Mouse (Mus musculus): Measurements from ENCODE around the gene Mif. TPM values are rescaled to one million over a fixed set of nuclear protein-coding genes. Genes with fewer than 3 reads are reported as not detected.
A peak's percentile ranks its signal among the peaks of the same experiment; 100 is the strongest.
"Not testable (repeated sequence)": the region's sequence is repeated elsewhere in the genome, so short reads cannot be mapped to it uniquely, and the experiment has no call there.

The Mif gene
- polyA plus RNA-seq, 1 experiment: 1,146 TPM

DNA sequence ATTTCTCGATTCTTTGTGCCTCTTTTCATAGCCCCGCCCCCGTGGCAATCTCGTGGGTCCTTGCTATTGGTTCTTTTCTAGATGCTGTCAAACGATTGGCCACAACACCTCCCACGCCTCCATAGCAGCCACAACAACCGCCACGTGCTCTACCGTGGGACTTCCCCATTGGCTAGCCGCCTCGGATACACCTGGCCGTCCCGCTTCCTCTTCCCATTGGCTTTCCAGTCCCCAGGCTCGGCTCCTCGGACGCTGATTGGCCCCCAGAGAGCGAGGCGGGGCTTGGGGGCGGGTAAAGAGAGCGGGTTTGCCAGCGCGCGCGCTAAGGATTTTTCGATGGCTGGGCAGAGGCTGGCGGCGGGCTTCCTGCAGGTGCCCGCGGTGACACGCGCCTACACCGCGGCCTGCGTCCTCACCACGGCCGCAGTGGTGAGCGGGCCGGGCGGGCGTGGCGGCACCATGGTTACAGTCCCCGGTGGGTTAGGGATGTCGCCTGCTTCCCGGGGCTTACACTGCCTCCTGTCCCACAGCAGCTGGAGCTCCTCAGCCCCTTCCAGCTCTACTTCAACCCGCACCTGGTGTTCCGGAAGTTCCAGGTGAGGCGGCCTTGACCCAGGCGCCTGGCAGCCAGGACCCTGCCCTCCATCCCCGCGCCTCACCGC is 33.2 kb upstream of the Mif start, which contains the start of gene Derl3:
Gene Derl3, plus strand, starts transcription at position 325 of the 662 bp plus-strand sequence.
- 0 out of 2 replicates have a peak, but pooled peaks cover 1% of the 10 kb centered on the region for H3K4me1 ChIP-seq (ENCODE audit: control insufficient read depth, insufficient read depth, low read length)
- no peak for TF ChIP-seq POLR2A (IDR thresholded peaks at IDR 0.05; ENCODE audit: extremely low read depth, insufficient read depth, low read length)
- no peak for TF ChIP-seq CTCF (IDR thresholded peaks at IDR 0.05; ENCODE audit: extremely low read depth, insufficient read depth, low read length)
- no peak within 1 kb of the TSS for H3K27ac ChIP-seq (ENCODE audit: insufficient read depth, low read length)
- peak within 1 kb of the TSS; percentile 36 for H3K4me3 ChIP-seq (ENCODE audit: insufficient read depth, low read length)

- no peak overlapping the region for H3K4me3 ChIP-seq (ENCODE audit: insufficient read depth, low read length)
- TF ChIP-seq CTCF (IDR thresholded peaks at IDR 0.05; ENCODE audit: extremely low read depth, insufficient read depth, low read length) (no peak), POLR2A (IDR thresholded peaks at IDR 0.05; ENCODE audit: extremely low read depth, insufficient read depth, low read length) (no peak)
- no peak overlapping the region for H3K27ac ChIP-seq (ENCODE audit: insufficient read depth, low read length)
- H3K4me1 ChIP-seq (ENCODE audit: control insufficient read depth, insufficient read depth, low read length): no peaks in the 10 kb centered on the region
Measured at GRCm38 (mm10) chr10:75889406-75890153, 29.5 kb upstream of the Mif start.

- H3K27ac ChIP-seq (ENCODE audit: insufficient read depth, low read length); H3K4me1 ChIP-seq (ENCODE audit: control insufficient read depth, insufficient read depth, low read length); H3K4me3 ChIP-seq (ENCODE audit: insufficient read depth, low read length): not testable (repeated sequence)
Measured at GRCm38 (mm10) chr10:75887504-75887903, 27.5 kb upstream of the Mif start.

GRCm38 (mm10) chr10:75884742-75885141 is 24.7 kb upstream of the Mif start:
- H3K27ac ChIP-seq (ENCODE audit: insufficient read depth, low read length): no peak overlapping the region
- no peak for TF ChIP-seq CTCF (IDR thresholded peaks at IDR 0.05; ENCODE audit: extremely low read depth, insufficient read depth, low read length)
- no peak for TF ChIP-seq POLR2A (IDR thresholded peaks at IDR 0.05; ENCODE audit: extremely low read depth, insufficient read depth, low read length)
- no peaks in the 10 kb centered on the region for H3K4me1 ChIP-seq (ENCODE audit: control insufficient read depth, insufficient read depth, low read length)
- no peak overlapping the region for H3K4me3 ChIP-seq (ENCODE audit: insufficient read depth, low read length)

DNA sequence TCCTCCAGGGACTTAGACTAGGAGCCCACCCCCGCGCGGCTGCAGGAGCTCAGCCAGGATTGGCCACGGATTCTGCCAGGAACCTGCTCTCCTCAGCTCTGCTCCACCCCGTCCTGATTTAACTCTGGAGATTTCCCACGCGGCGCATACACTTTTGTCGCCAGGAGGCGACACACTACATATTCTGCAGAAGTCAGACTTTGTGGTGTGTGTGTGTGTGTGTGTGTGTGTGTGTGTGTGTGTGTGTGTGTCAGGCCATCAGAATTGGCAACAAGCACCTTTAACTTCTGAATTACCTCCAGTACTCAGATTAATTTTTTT is 23.2 kb upstream of the Mif start:
- no peak overlapping the region for H3K4me3 ChIP-seq (ENCODE audit: insufficient read depth, low read length)
- no peak overlapping the region for H3K27ac ChIP-seq (ENCODE audit: insufficient read depth, low read length)
- no peaks in the 10 kb centered on the region for H3K4me1 ChIP-seq (ENCODE audit: control insufficient read depth, insufficient read depth, low read length)
- peak; percentile 46 for TF ChIP-seq CTCF (IDR thresholded peaks at IDR 0.05; ENCODE audit: extremely low read depth, insufficient read depth, low read length)
- TF ChIP-seq POLR2A (IDR thresholded peaks at IDR 0.05; ENCODE audit: extremely low read depth, insufficient read depth, low read length): no peak

DNA sequence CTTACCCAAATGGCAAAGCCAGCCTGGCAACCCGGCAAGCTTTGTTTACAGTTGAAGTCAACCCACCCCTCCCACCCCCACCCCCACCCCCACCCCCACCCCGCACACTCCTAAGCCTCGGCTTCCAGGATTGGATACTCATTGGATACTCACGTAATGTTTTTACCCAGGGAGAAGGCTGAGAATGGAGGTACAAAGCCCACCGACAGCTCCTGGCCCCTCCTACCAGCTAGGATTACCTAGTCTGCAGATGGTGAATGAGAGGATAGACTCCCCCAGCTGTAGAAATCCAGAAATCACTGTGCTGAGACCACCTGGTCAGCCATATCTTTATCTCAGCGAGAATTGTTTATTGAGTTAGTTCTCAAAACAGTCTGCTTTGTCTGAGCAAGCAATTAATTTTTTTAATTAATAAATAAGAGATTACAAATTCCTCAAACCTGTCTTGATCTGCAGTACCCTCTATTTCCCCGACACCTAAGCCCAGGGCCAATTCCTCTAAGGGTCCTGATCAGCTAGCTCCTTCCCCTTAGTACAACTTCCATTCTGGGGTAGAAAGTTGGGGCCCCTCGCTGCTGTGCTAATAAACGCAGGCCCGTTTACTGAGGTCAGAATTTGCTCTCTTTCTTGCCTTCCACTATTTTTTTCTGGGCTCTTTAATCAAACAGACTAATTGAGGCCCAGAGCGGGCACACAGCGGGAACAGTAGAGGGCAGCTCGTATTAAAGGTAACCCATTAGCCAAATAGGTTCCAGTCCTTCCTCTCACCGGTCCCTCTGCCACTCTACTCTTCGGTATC is 22.6 kb upstream of the Mif start:
- TF ChIP-seq POLR2A (IDR thresholded peaks at IDR 0.05; ENCODE audit: extremely low read depth, insufficient read depth, low read length): no peak
- Histone ChIP-seq H3K4me3 (ENCODE audit: insufficient read depth, low read length) (no peak overlapping the region), H3K4me1 (ENCODE audit: control insufficient read depth, insufficient read depth, low read length) (no peaks in the 10 kb centered on the region), H3K27ac (ENCODE audit: insufficient read depth, low read length) (no peak overlapping the region)

DNA sequence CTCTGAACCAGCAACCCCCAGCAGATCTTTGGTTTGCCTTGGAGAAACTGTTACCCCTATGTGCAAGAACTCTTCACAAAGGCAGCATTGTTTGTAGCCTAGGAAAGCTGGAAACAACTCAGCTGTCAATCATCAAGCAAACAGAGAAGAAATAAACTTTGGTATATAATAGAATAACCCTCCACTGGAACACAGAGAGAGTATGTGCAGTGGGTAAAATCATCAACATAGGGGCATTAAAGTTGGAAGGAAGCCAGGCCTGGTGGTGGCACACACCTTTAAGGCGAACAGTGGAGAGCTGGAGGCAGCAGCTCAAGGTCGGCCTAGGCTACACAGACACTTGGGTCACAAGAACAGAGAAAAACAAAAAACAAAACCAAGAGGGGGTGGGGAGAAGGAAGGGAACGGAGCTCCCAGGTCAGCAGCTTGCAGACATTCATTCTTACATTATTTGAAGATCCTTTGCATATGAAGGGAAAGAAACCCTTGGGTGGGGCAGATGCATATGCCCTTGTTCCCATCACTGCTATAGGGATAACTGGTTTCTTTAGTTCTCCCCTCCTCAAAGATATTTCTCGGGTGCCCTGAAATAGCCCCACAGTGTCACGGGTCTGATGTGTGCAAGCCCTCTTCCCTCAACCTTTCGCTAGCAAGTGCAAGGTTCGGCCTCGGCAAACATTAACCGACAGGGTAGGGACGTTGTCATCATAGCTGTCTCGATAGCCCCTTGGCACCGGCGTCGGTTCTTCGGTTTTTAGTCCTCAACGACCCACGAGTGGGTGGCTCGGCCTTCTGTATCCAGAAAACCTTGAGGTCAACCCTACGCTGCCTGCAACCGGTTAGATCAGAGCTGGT is 21.8 kb upstream of the Mif start:
- Histone ChIP-seq H3K4me1 (ENCODE audit: control insufficient read depth, insufficient read depth, low read length) (no peaks in the 10 kb centered on the region), H3K4me3 (ENCODE audit: insufficient read depth, low read length) (no peak overlapping the region), H3K27ac (ENCODE audit: insufficient read depth, low read length) (no peak overlapping the region)
- no peak for TF ChIP-seq POLR2A (IDR thresholded peaks at IDR 0.05; ENCODE audit: extremely low read depth, insufficient read depth, low read length)
- no peak for TF ChIP-seq CTCF (IDR thresholded peaks at IDR 0.05; ENCODE audit: extremely low read depth, insufficient read depth, low read length)

DNA sequence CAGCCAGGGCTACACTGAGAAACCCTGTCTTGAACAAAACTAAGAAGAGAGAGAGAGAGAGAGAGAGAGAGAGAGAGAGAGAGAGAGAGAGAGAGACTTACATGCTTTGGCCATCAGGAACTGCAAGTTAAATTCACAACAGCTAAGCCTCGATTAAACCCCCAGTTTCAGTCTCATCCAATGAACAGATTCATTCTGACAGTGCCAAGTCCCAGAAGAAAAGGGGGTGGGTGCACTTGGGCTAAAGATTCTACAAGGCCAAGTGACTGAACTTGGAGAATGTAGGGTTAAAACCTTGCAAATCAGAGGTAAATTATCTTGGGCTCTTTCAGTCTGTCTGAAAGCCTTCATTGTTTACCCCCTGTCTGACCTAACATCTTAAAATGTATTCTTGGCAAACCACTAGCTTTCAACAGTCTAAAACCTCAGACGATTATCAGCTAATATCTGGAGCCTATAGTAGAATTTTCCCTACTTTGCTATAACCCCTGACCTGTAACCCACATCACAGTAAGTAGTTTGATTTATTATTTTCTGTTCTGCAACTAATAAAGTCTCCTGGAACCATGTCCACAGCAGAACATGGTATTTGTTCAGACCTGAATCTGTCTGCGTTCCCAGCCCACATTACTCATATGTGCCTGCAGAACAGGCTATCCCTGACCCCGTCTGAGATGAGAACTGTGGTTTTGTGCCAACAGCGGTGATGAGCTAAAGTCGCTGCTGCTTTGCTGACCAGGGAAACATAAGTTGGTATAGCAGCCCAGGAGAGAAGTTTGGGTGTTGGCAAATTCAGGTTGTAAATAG is 20.9 kb upstream of the Mif start:
- TF ChIP-seq CTCF (IDR thresholded peaks at IDR 0.05; ENCODE audit: extremely low read depth, insufficient read depth, low read length) (no peak), POLR2A (IDR thresholded peaks at IDR 0.05; ENCODE audit: extremely low read depth, insufficient read depth, low read length) (no peak)
- H3K27ac ChIP-seq (ENCODE audit: insufficient read depth, low read length): no peak overlapping the region

More for the DNA sequence above, 20.9 kb upstream of the Mif start:
- no peaks in the 10 kb centered on the region for H3K4me1 ChIP-seq (ENCODE audit: control insufficient read depth, insufficient read depth, low read length)
- H3K4me3 ChIP-seq (ENCODE audit: insufficient read depth, low read length): no peak overlapping the region
